ENCODE assay signal across 17 mouse cellular contexts in genomic region chr5:48340808-48341433, GRCm38 (mm10).
"Had no signal": no experiment of that assay in that cellular context is flagged by ENCODE, and none has a peak within 500 bp of the region (broad histone marks: within the 10 kb centered on the region; RNA-seq: fewer than 3 reads in every experiment).

No protein-coding gene starts in this region.

- H3K9ac ChIP-seq: limb, embryonic 12.5 days; limb, embryonic 15.5 days; liver, embryonic 14.5 days; liver, postnatal 0 days; lung, embryonic 14.5 days; midbrain, embryonic 13.5 days; stomach, embryonic 15.5 days had no signal

- DNase-seq: kidney, adult 9 months; kidney, postnatal 4 days; left cerebral cortex, postnatal 4 days; liver, postnatal 0 days; lung, embryonic 14.5 days; right cerebral cortex, postnatal 25 days; spleen, adult 18-20 months; thymus, postnatal 25 days had no signal

- H3K9me3 ChIP-seq: limb, embryonic 12.5 days; limb, embryonic 15.5 days; midbrain, embryonic 13.5 days; stomach, embryonic 15.5 days had no signal

- ATAC-seq: intestine, postnatal 0 days; liver, postnatal 0 days; lung, postnatal 0 days; midbrain, embryonic 13.5 days had no signal

- H3K36me3 ChIP-seq: limb, embryonic 12.5 days; limb, embryonic 15.5 days; midbrain, embryonic 13.5 days; stomach, embryonic 15.5 days had no signal

- H3K27me3 ChIP-seq: limb, embryonic 12.5 days; limb, embryonic 15.5 days; stomach, embryonic 15.5 days had no signal

- H3K4me2 ChIP-seq: limb, embryonic 12.5 days; limb, embryonic 15.5 days; liver, embryonic 11.5 days; lung, embryonic 14.5 days; midbrain, embryonic 13.5 days; stomach, embryonic 15.5 days had no signal

- H3K4me1 ChIP-seq: limb, embryonic 12.5 days; limb, embryonic 15.5 days; midbrain, embryonic 13.5 days; stomach, embryonic 15.5 days had no signal

- H3K4me3 ChIP-seq: limb, embryonic 12.5 days; limb, embryonic 15.5 days; midbrain, embryonic 13.5 days; stomach, embryonic 15.5 days had no signal

- H3K27ac ChIP-seq: limb, embryonic 12.5 days; limb, embryonic 15.5 days; liver, embryonic 14.5 days; macrophage; midbrain, embryonic 13.5 days; stomach, embryonic 15.5 days had no signal
